Mouse (Mus musculus): ENCODE data around the gene Itih4. TPM values are rescaled to one million over a fixed set of nuclear protein-coding genes. Genes with fewer than 3 reads are reported as not detected.
A peak's percentile ranks its signal among the peaks of the same experiment; 100 is the strongest.

Itih4 gene
- total RNA-seq, 2 experiments from 2014 or later: 1.6 to 2.5 TPM

GRCm38 (mm10) chr14:30943860-30944674, 57.8 kb downstream of the Itih4 start:
- peak; percentile 81 for DNase-seq

DNA sequence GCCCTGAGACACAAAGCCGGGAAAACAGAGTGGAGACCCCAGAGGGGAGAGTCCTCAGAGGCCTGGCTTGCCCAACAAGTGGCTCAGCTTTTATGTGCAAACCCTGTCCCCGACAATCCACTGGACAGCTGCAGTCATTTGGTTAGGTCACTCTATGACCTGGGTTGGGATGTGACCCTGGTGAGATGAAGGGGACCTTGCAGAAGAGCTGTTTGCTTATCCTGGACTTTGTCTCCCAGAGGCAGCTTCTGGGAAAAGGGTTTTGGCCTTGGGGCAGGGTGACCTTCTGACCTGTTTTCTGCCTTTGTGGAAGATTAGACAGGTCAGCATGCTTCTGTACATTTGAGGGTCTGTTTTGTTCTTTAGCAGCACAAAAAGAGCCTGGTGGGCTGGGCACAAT, 58.5 kb downstream of the Itih4 start:
- DNase-seq: no peak

DNA sequence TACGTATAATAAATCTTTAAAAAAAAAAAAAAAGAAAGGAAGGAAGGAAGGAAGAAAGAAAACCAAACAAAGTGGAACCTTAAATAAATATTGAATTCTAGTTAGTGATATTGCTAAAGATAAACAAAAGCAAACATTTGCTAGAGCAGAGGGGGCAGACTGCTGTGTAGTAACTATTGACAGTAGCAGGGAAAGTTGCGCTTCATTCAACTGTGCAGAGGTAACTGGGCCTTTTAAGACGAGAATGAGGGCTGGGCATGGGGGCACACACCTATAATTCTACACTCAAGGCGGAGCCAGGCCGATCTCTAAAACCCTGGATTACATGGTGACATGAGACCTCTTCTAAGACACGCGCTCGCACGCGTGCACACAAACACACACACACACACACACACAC, 63.7 kb downstream of the Itih4 start:
- DNase-seq: no peak

GRCm38 (mm10) chr14:30951154-30951825, 65.0 kb downstream of the Itih4 start, which contains the start of gene Nek4:
Nek4 (plus strand) TSS chr14:30951377.
- peak; percentile 97 for DNase-seq

Other genes starting within 250 kb of the Itih4 start
- gene Rft1, start 232.1 kb upstream of the Itih4 start, total RNA-seq (2021): 10 to 100 TPM in 1 of 2 experiments, 1 to 10 TPM in 1; 9.6 to 10.5 TPM
- 10 to 100 TPM; 20.4 to 20.7 TPM for gene Sfmbt1, start 171.6 kb upstream of the Itih4 start, total RNA-seq (2021)
- gene Tmem110, start 60.9 kb upstream of the Itih4 start, total RNA-seq (2021): 10 to 100 TPM; 14.4 to 14.7 TPM
- 1 to 10 TPM; 6.9 to 7.3 TPM for gene Mustn1, start 7.3 kb upstream of the Itih4 start, total RNA-seq (2021)
- gene Itih3, start 37.3 kb downstream of the Itih4 start, total RNA-seq (2021): under 1 TPM; 0.55 to 0.74 TPM
- gene Itih1, start 56.8 kb downstream of the Itih4 start, total RNA-seq (2021): not detected
- gene Nek4, start 64.9 kb downstream of the Itih4 start, total RNA-seq (2021): 1 to 10 TPM; 3.6 to 4.6 TPM
- 10 to 100 TPM; 31.2 to 32.3 TPM for gene Glt8d1, start 114.9 kb downstream of the Itih4 start, total RNA-seq (2021)
- 100 to 1,000 TPM; 176 to 181 TPM for gene Spcs1, start 115.2 kb downstream of the Itih4 start, total RNA-seq (2021)
- 100 to 1,000 TPM in 1 of 2 experiments, 10 to 100 TPM in 1; 97.2 to 101 TPM for gene Pbrm1, start 132.7 kb downstream of the Itih4 start, total RNA-seq (2021)
- 10 to 100 TPM; 37.9 to 41.4 TPM for gene Gnl3, start 132.7 kb downstream of the Itih4 start, total RNA-seq (2021)
- 10 to 100 TPM; 80.5 to 91.4 TPM for gene Smim4, start 242.5 kb downstream of the Itih4 start, total RNA-seq (2021)
- gene Nt5dc2, start 244.6 kb downstream of the Itih4 start, total RNA-seq (2021): 10 to 100 TPM; 91.8 to 93.8 TPM